Mouse (Mus musculus) E14TG2a.4 (cell line): ENCODE data around the gene Ptch2.
A peak's percentile ranks its signal among the peaks of the same experiment; 100 is the strongest.

Experiments
- H3K27me3 ChIP-seq: 2 replicates; pipeline ENCODE4 v1.6.1; 2014; ENCODE audit warnings: low read length, control low read depth; ENCODE audit not compliant: insufficient read depth
- H3K36me3 ChIP-seq: 2 replicates; pipeline ENCODE4 v1.6.1; 2014; ENCODE audit warnings: low read length, control low read depth; ENCODE audit not compliant: insufficient read depth
- H3K4me1 ChIP-seq: replicated peaks from 2 replicates; pipeline ENCODE4 v1.6.1; 2014; ENCODE audit warnings: low read depth, low read length, control low read depth
- H3K4me3 ChIP-seq: replicated peaks from 2 replicates; pipeline ENCODE4 v1.5.1; 2014; ENCODE audit warnings: mild to moderate bottlenecking, low read length
- H3K9me3 ChIP-seq: 2 replicates; pipeline ENCODE4 v1.6.1; 2014; ENCODE audit warnings: low read length, control low read depth
- CTCF ChIP-seq: conservative IDR thresholded peaks from 2 replicates; pipeline ENCODE4 v1.5.1; 2014; ENCODE audit warnings: low read length
- NANOG ChIP-seq: IDR thresholded peaks from 2 replicates; pipeline ENCODE4 v1.6.1; 2014; ENCODE audit warnings: borderline replicate concordance, low read length, mixed read lengths
- POU5F1 ChIP-seq: IDR thresholded peaks from 2 replicates; pipeline ENCODE4 v1.6.1; 2014; ENCODE audit warnings: low read length, borderline replicate concordance

Gene Ptch2

GRCm38 (mm10) chr4:117138295-117139216 is 42.7 kb downstream of the Ptch2 start:
- Histone ChIP-seq H3K9me3 (no peaks in the 10 kb centered on the region), H3K36me3 (no peaks in the 10 kb centered on the region), H3K4me1 (peaks cover 74% of the 10 kb centered on the region), H3K27me3 (no peaks in the 10 kb centered on the region), H3K4me3 (peak overlapping the region; percentile 50; the same call in 1 of the 2 replicates)
- TF ChIP-seq POU5F1, result no peak
- no peak for TF ChIP-seq CTCF
- no peak for TF ChIP-seq NANOG

GRCm38 (mm10) chr4:117139217-117139612 is 43.3 kb downstream of the Ptch2 start:
- TF ChIP-seq CTCF, result peak; percentile 88
- no peak for TF ChIP-seq POU5F1
- no peak for TF ChIP-seq NANOG
- H3K9me3 ChIP-seq, result no peaks in the 10 kb centered on the region
- peaks cover 75% of the 10 kb centered on the region for H3K4me1 ChIP-seq

DNA sequence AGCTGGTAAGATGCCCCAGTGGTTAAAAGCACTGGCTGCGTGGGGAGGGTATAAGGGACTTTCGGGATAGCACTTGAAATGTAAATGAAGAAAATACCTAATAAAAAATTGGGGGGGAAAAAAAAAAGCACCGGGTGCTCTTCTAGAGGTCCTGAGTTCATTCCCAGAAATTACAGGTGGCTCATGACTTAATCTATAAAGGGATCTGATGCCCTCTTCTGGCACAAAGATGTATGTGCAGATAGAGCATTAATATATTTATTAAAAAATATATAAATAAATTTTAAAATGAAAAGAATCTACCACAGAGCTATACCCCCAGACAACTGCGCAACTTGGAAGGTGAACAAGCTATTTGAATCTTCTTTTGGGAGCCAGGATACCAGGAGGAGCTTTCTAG is 44.7 kb downstream of the Ptch2 start:
- no peaks in the 10 kb centered on the region for H3K9me3 ChIP-seq
- peaks cover 72% of the 10 kb centered on the region for H3K4me1 ChIP-seq
- TF ChIP-seq POU5F1 (no peak), CTCF (peak; percentile 15; the same call in 1 of the 2 replicates), NANOG (no peak)
- H3K27me3 ChIP-seq, result no peaks in the 10 kb centered on the region
- H3K4me3 ChIP-seq, result no peak overlapping the region
- no peaks in the 10 kb centered on the region for H3K36me3 ChIP-seq

More at GRCm38 (mm10) chr4:117139217-117139612, 43.3 kb downstream of the Ptch2 start:
- H3K36me3 ChIP-seq, result no peaks in the 10 kb centered on the region
- peak overlapping the region; percentile 50; the same call in 1 of the 2 replicates for H3K4me3 ChIP-seq
- no peaks in the 10 kb centered on the region for H3K27me3 ChIP-seq

DNA sequence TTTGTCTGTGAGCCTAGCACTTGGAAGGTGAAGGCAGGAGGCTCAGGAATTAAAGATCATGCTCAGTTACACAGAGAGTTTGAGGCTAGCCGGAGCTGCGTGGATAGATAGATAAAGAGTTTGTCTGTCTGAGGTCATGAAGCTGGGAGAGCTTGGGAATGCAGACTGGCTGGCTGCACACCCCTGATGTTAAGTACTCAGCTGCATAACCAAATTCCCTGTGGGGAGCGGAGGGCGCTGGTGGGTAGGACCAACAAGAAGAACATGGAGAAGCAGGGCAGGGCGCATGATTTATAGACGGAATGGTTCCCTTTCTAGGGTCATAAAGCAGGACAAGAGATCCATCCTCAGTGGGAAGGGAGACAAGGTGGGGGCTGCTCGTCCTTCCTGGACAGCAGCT is 47.1 kb downstream of the Ptch2 start:
- H3K9me3 ChIP-seq, result no peaks in the 10 kb centered on the region
- no peaks in the 10 kb centered on the region for H3K27me3 ChIP-seq
- no peak overlapping the region for H3K4me3 ChIP-seq
- peaks cover 73% of the 10 kb centered on the region for H3K4me1 ChIP-seq
- TF ChIP-seq CTCF (no peak), POU5F1 (no peak), NANOG (no peak)
- H3K36me3 ChIP-seq, result peaks cover 12% of the 10 kb centered on the region; the same call in 1 of the 2 replicates

- no peak for TF ChIP-seq CTCF
- no peak for TF ChIP-seq NANOG
- no peak for TF ChIP-seq POU5F1
- Histone ChIP-seq H3K4me1 (peaks cover 74% of the 10 kb centered on the region), H3K36me3 (peaks cover 29% of the 10 kb centered on the region), H3K4me3 (peak overlapping the region; percentile 52; the same call in 1 of the 2 replicates), H3K27me3 (no peaks in the 10 kb centered on the region), H3K9me3 (no peaks in the 10 kb centered on the region)
Observed at GRCm38 (mm10) chr4:117145248-117145647, 49.4 kb downstream of the Ptch2 start.

DNA sequence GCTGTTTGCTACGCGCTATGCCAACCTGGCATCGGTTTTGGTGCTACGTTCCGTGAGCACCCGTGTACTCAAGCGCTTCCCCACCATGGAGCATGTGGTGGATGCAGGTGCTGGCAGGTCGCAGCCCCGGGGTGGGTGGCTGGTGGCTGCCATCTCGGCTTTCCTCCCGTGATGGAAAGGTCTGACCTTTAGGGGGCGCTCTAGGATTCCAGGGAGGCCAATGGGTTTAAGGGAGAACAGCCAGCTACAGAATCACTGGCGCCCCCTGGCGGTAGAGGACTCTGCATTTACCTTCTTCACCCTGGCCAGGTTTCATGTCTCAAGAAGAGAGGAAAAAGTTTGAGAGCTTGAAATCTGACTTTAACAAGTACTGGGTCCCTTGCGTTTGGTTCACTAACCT is 50.3 kb downstream of the Ptch2 start:
- Histone ChIP-seq H3K9me3 (no peaks in the 10 kb centered on the region), H3K4me3 (peak overlapping the region; percentile 52), H3K27me3 (no peaks in the 10 kb centered on the region), H3K36me3 (peaks cover 39% of the 10 kb centered on the region), H3K4me1 (peaks cover 81% of the 10 kb centered on the region)
- TF ChIP-seq CTCF, result peak; percentile 98
- no peak for TF ChIP-seq NANOG

GRCm38 (mm10) chr4:117148047-117148713 is 52.3 kb downstream of the Ptch2 start:
- Histone ChIP-seq H3K27me3 (no peaks in the 10 kb centered on the region), H3K4me3 (peak overlapping the region; percentile 63), H3K36me3 (peaks cover 57% of the 10 kb centered on the region), H3K9me3 (no peaks in the 10 kb centered on the region), H3K4me1 (peaks cover 86% of the 10 kb centered on the region)
- no peak for TF ChIP-seq CTCF

GRCm38 (mm10) chr4:117148815-117149214 is 52.9 kb downstream of the Ptch2 start:
- TF ChIP-seq NANOG, result no peak
- TF ChIP-seq POU5F1, result no peak
- H3K4me3 ChIP-seq, result peak overlapping the region; percentile 63
- peaks cover 63% of the 10 kb centered on the region for H3K36me3 ChIP-seq
- no peaks in the 10 kb centered on the region for H3K9me3 ChIP-seq
- H3K27me3 ChIP-seq, result no peaks in the 10 kb centered on the region
- peaks cover 86% of the 10 kb centered on the region for H3K4me1 ChIP-seq
